Mouse (Mus musculus) frontal cortex, postnatal 36 days (tissue): Measurements from ENCODE around the gene BC048679.

ENCODE experiments used
- DNase-seq, 2 experiments: peaks; one replicate each; pipeline ENCODE4 v3.0.0; 2022; ENCODE audit warnings: low spot score in 2 of 2

Gene BC048679

DNA sequence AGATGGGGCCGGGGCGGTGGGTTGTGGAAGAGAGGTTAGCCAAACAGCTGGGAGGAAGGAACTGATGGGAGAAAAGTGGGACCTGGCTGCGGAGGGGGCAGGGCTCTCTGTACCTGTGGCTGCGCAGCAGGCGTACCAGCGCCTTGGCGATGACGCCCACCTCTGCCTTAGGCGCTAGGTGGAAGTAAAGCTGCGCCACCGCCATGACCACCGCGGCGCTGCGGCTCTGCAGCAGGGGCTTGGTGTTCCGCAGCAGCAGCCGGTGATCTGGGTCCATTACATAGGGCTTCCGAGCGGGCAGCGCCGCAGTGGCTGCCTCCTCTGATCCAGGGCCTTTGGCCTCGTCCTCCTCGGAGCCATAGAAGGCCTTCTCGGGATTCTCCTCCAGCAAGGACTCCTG lies 21.2 kb downstream of the BC048679 start:
- DNase-seq, result no peak

DNA sequence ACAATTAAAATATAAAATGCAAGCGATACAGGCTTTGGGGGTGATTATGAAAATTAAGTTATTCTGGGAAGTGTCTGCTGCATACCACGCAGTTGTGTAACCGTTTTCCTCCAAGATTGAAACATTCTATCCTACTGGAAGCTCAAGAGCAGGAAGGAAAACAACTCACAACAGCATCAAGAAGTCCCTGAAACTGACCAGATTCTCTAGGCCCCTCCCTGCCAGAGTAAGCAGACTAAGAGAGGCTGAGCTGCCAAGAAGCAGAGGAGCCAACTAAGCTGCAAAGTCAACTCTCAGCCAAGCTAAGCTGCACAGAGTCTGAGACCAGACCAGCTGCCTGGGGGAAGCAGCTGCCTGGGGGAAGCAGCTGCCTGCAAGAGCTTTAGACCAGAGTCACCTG lies 22.9 kb downstream of the BC048679 start:
- DNase-seq, result peak; percentile 40 to 64

DNA sequence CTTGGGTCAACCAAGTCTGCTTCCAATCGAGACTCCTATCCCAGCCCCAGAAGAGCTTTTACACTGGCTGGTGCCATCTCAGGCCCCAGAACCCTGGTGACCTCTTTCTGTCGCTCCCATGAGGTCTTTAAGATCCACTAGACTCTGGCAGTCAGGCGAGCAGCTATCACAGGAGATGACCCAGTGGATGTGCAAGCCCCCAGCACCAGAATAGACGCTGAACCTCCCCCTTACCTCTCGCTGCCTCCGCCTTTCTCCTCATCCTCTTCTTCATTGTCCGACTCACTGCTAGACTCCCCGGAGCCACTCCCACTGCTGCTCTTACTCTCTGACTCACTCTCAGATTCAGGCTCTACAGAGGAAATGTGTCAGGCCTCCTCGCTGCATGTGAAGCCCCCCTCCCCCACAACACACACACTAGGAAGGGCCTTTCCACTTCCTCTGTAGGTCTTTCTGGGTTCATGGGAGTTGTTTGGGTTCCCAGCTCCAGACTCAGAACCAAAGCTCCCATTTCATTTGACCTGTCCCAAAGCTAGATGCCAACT lies 33.1 kb downstream of the BC048679 start:
- DNase-seq, result no peak

DNA sequence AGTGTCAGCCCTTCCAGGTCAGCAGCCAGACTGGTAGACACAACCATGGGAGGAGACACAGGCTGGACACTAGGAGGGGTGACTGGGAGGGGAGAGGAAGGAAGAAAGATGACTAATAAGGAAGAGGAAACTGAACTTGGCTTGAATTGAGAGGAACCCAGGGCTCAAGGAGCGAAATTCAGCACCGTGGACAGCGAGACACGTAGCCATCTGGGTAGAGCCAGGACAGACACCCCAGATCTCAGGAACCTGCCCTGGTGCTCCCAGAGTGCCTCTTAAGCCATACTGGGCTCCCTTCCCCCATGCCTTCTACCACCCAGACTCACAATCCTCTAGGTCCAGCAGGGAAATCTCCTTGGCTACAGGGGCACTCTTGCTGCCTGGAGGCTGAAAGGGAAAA lies 34.0 kb downstream of the BC048679 start:
- DNase-seq, result no peak

DNA sequence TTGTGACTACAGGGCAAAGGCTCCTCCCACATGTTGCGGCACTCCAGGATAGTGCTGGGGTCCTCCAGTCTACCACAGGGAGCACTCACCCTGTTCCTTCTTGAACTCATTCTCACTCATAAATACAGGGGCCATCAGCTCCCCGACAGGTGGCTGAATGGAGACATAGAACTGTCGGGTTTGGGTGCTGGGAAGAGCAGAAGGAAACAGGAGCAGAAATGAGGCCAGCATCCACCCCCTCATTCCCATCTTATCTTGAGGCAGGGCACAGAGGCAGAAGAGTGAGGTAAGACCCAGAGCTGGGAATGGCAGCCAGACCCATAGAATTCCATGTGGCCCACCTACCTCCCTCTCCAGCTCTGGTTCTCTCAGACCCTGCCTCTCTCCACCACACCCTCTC lies 35.3 kb downstream of the BC048679 start:
- DNase-seq, result no peak

DNA sequence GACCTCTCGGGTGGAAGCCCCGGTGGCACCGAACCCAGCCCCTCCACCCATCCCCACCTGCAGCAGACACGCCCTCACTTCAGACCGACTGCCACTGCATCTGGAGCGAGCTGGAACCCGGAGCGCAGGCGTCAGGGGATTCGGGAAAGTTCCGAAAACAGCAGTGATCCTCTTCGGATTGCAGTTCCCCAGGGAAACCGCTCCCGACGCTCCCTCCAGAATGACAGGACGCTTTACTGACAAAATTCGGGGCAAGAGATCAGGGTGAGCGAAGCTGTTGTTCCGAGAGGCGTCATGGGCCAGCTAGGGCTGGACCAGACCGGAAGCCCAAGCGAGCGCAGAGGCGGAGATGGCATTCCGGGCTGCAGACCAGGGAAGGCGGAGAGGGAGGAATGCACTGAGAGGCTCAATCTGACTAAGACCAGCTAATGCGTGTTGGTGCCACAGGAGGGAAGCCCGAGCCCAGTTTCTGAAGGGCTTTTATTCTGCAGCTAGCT lies 42.9 kb downstream of the BC048679 start, which contains the start of gene Cpeb1:
TSS of gene Cpeb1 (minus strand) at position 311 of the 497 bp plus-strand sequence.
- DNase-seq, result peak; percentile 79 to 80

DNA sequence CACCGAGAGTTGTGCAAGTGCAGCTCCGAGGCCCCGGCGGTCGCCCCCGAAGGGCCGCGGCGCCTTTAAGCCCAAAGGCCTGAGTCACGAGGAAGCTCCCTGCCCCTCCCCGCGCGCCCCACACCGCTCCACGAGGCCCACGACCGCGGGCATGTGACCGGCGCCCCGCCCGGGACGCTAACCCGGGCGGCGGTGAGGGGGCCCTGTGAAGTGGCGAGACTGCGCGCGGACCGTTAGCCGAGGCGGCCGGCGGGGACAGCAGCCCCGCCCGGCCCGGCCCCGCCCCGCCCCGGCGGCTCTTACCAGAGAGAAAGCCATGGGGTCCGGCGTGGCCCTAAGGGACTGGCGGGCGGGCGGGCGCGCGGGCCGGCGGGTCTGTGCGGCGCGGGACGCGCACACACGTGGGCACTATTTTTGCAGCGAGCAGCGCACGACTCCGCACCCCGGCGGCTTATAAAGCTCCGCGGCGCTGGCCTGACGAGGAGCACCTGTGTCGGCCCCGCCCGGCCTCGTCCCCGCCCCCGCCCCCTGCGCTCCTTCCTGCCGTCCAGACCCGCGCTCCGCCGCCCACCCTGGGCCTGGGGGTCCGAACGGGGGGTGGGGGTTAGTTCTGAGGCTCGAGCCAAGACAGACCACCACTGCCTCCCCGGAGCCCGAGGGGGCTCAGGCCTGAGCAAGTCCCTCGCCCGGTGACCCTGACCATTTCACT lies 43.6 kb downstream of the BC048679 start:
- DNase-seq, result peak; percentile 61 to 69

DNA sequence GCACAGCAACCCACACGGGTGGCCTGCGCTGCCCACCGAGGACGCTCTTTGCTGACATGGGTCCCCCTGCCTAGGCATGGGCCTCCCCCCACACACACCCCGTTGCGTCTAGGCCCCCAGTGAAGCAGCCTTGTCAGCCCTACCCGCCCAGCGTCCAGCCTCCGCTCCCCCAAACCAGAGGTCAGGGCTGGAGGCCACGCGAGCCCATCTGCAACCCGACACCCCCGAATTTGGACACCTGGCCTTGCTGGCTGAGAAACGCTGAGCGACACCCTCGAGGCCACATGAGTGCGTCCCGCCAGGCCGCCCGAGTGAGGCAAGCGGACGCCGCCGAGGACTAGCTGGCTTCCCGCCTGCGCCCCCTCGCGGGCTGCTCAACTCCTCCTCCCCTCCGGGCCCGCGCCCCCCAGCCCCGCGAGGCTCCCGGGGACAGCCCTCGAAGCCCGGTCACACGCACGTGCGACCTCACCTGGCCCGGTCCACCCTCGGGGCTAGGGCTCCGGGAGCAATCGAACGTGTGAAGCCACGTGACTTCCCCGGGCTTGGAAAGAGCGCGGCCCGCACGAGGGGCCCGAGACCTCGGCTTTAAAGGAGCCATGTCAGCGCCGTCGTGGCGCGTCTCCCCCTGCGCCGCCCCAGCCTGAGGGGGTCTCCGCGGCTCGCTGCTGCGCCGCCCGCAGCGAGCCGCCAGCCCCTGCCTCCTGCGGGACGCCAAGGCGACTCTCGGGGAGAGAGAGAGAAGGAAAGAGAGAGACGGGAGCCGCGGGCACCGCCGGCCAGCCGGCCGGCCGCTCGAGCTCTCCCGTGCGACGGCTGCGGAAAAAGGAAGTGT lies 44.4 kb downstream of the BC048679 start:
- DNase-seq, result peak; percentile 44 to 56

DNA sequence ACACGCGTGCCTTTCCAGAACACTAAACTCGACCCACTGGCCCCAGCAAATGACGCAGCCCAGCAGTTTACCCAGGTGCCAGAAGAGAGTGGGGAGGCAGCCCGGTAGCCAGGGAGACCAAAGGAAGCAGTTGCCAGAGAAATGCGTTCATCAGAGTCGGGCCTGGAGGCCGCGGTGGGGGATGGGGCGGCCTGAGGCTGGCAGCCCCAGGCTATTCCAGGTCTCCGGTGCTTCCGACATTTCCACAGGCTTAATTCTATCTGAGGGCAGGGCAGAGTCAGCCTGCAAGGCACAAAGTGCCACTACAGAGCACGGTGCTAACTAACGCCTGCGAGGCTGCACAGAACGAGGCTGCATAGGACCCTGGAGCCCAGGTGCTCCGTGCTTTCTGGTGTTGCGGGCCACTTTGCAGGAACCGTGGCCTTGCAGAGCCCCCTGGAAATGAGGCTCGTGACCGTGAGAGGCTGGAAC lies 45.1 kb downstream of the BC048679 start:
- peak in 1 of 2 experiments; percentile 59 for DNase-seq
